Mouse (Mus musculus) midbrain, postnatal 0 days (tissue): ENCODE measurements around the gene Kcnk4. TPM values are rescaled to one million over a fixed set of nuclear protein-coding genes. Genes with fewer than 3 reads are reported as not detected.
A peak's percentile ranks its signal among the peaks of the same experiment; 100 is the strongest.
"Not testable (repeated sequence)": the region's sequence is repeated elsewhere in the genome, so short reads cannot be mapped to it uniquely, and the experiment has no call there.

ENCODE experiments used
- ATAC-seq: fragments of 200-750 bp; cut with Nextera tagmentation; 2 replicates; pipeline ENCODE4 v1.8.0; 2017; ENCODE audit warnings: moderate number of reproducible peaks, mild to moderate bottlenecking, moderate TSS enrichment, moderate library complexity; ENCODE audit not compliant: low FRiP score
- DNase-seq: peaks from one replicate; pipeline ENCODE4 v3.0.0-alpha.2; 2015; ENCODE audit warnings: low spot score
- H3K27ac ChIP-seq: fragments of 300-500 bp; sonication (generic); 2 replicates; pipeline ENCODE4 v1.5.1; 2014; ENCODE audit warnings: low read depth, mild to moderate bottlenecking, low read length, mixed read lengths
- H3K27me3 ChIP-seq: fragments of 300-500 bp; sonication (generic); 2 replicates; pipeline ENCODE4 v1.6.1; 2014; ENCODE audit warnings: low read length, control low read depth, mixed read lengths; ENCODE audit not compliant: insufficient read depth
- H3K36me3 ChIP-seq: fragments of 300-500 bp; sonication (generic); 2 replicates; pipeline ENCODE4 v1.6.1; 2014; ENCODE audit warnings: low read length, control low read depth, mixed read lengths; ENCODE audit not compliant: insufficient read depth
- H3K4me1 ChIP-seq: fragments of 300-500 bp; sonication (generic); 2 replicates; pipeline ENCODE4 v1.6.1; 2014; ENCODE audit warnings: mild to moderate bottlenecking, control low read depth, antibody characterized with exemption, low read length, mixed read lengths; ENCODE audit not compliant: insufficient read depth
- H3K4me2 ChIP-seq: fragments of 300-500 bp; sonication (generic); 2 replicates; pipeline ENCODE4 v1.6.1; 2014; ENCODE audit warnings: low read depth, mild to moderate bottlenecking, low read length, mixed read lengths; ENCODE audit not compliant: poor library complexity, severe bottlenecking
- H3K4me3 ChIP-seq: fragments of 300-500 bp; sonication (generic); 2 replicates; pipeline ENCODE4 v1.5.1; 2014; ENCODE audit warnings: low read depth, mild to moderate bottlenecking, low read length, moderate library complexity
- H3K9ac ChIP-seq: fragments of 300-500 bp; sonication (generic); replicated peaks from 2 replicates; pipeline ENCODE4 v1.6.1; 2014; ENCODE audit warnings: mild to moderate bottlenecking, low read length, moderate library complexity, mixed read lengths; ENCODE audit not compliant: poor library complexity, severe bottlenecking
- H3K9me3 ChIP-seq: fragments of 300-500 bp; sonication (generic); 2 replicates; pipeline ENCODE4 v1.6.1; 2016; ENCODE audit warnings: low read length, control low read depth
- CTCF ChIP-seq: IDR thresholded peaks from 2 replicates; pipeline ENCODE4 v1.5.1; 2016; ENCODE audit warnings: antibody characterized with exemption, mild to moderate bottlenecking
- WGBS: fragments of 180-500 bp; shearing (Covaris S2); extraction: QIAGEN DNeasy Blood & Tissue Kit; methylation state at CpG from one replicate; pipeline ENCODE4 v1.1.7; 2014; 5-methylcytosine and 5-hydroxymethylcytosine counted together
- polyA plus RNA-seq: library from polyadenylated mRNA; unstranded; fragments of >200 nt; fragmentation: Nextera tagmentation; extraction: Ambion mirVana; gene quantifications from 2 replicates; pipeline ENCODE4 v1.2.1, GENCODE M21; 2015
- total RNA-seq: library from RNA; depleted of rRNA; stranded (reverse); fragments of >200 nt; gene quantifications from 2 replicates; pipeline ENCODE4 v1.2.3, GENCODE M21; 2014

The Kcnk4 gene
- total and polyA plus RNA-seq, 2 experiments from 2014 or later: 13.6 to 18.0 TPM

GRCm38 (mm10) chr19:6911101-6912074 lies 22.9 kb downstream of the Kcnk4 start:
- H3K9me3 ChIP-seq: no peaks in the 10 kb centered on the region
- peaks cover 9% of the 10 kb centered on the region for H3K4me1 ChIP-seq
- H3K4me3 ChIP-seq: no peak overlapping the region
- H3K9ac ChIP-seq: no peak overlapping the region
- DNase-seq (no peak), ATAC-seq (no peak)
- no peak overlapping the region for H3K27ac ChIP-seq
- no peak overlapping the region for H3K4me2 ChIP-seq
- peaks cover 41% of the 10 kb centered on the region for H3K36me3 ChIP-seq
- 76% methylated on average over 19 of the region's 19 CpGs for WGBS
- no peaks in the 10 kb centered on the region for H3K27me3 ChIP-seq
- TF ChIP-seq CTCF: no peak

GRCm38 (mm10) chr19:6910306-6910705 lies 24.0 kb downstream of the Kcnk4 start:
- H3K4me2 ChIP-seq: peak overlapping the region; percentile 76
- under 1% methylated on average over 30 of the region's 30 CpGs for WGBS
- H3K36me3 ChIP-seq: peaks cover 50% of the 10 kb centered on the region
- ATAC-seq, H3K27me3 ChIP-seq, H3K9me3 ChIP-seq, H3K4me1 ChIP-seq: not testable (repeated sequence)
- DNase-seq: peak; percentile 60
- H3K9ac ChIP-seq: peak overlapping the region; percentile 50
- H3K27ac ChIP-seq: peak overlapping the region; percentile 93
- H3K4me3 ChIP-seq: peak overlapping the region; percentile 58

- peaks cover 9% of the 10 kb centered on the region for H3K4me1 ChIP-seq
- peak; percentile 46 for TF ChIP-seq CTCF
- H3K9ac ChIP-seq: peak within 1 kb of the TSS; percentile 72
- peak; percentile 99 for DNase-seq
- H3K4me2 ChIP-seq: peak within 1 kb of the TSS; percentile 76
- peak within 1 kb of the TSS; percentile 58 for H3K4me3 ChIP-seq
- H3K9me3 ChIP-seq: no peaks in the 10 kb centered on the region
- peak within 1 kb of the TSS; percentile 93 for H3K27ac ChIP-seq
- peaks cover 56% of the 10 kb centered on the region for H3K36me3 ChIP-seq
- ATAC-seq: peak; percentile 93
- under 1% methylated on average over 65 of the region's 65 CpGs for WGBS
- H3K27me3 ChIP-seq: no peaks in the 10 kb centered on the region
Measured at GRCm38 (mm10) chr19:6909507-6910289, 24.6 kb downstream of the Kcnk4 start, which contains the start of the genes Trmt112 and Prdx5. TSS of gene Trmt112 (plus strand) at chr19:6909698. TSS of gene Prdx5 (minus strand) at chr19:6910106.

- peak overlapping the region; percentile 72 for H3K9ac ChIP-seq
- DNase-seq (peak; percentile 10), ATAC-seq (no peak)
- TF ChIP-seq CTCF: no peak
- no peaks in the 10 kb centered on the region for H3K9me3 ChIP-seq
- peaks cover 9% of the 10 kb centered on the region for H3K4me1 ChIP-seq
- peak overlapping the region; percentile 76 for H3K4me2 ChIP-seq
- 10% methylated on average over 11 of the region's 11 CpGs for WGBS
- no peaks in the 10 kb centered on the region for H3K27me3 ChIP-seq
- H3K27ac ChIP-seq: peak overlapping the region; percentile 93
- H3K4me3 ChIP-seq: peak overlapping the region; percentile 58
- H3K36me3 ChIP-seq: peaks cover 57% of the 10 kb centered on the region
Measured at GRCm38 (mm10) chr19:6909021-6909420, 25.3 kb downstream of the Kcnk4 start.

- no peaks in the 10 kb centered on the region for H3K27me3 ChIP-seq
- WGBS: 88% methylated on average over 7 of the region's 7 CpGs
- no peaks in the 10 kb centered on the region for H3K9me3 ChIP-seq
- DNase-seq (no peak), ATAC-seq (no peak)
- H3K4me2 ChIP-seq: peak overlapping the region; percentile 76
- H3K9ac ChIP-seq: no peak overlapping the region; the same call in 1 of the 2 replicates
- H3K4me3 ChIP-seq: peak overlapping the region; percentile 58
- peaks cover 9% of the 10 kb centered on the region for H3K4me1 ChIP-seq
- H3K36me3 ChIP-seq: peaks cover 47% of the 10 kb centered on the region
- TF ChIP-seq CTCF: no peak
- no peak overlapping the region for H3K27ac ChIP-seq
Measured at GRCm38 (mm10) chr19:6907811-6908540, 26.3 kb downstream of the Kcnk4 start.
